Mouse (Mus musculus) G1E (cell line): ENCODE results near the gene Nectin4.

Source experiments
- CTCF ChIP-seq: IDR thresholded peaks from 2 replicates; pipeline ENCODE4 v1.5.1; 2012; ENCODE audit warnings: low read depth, low read length, inconsistent platforms, mixed read lengths
- TAL1 ChIP-seq: conservative IDR thresholded peaks from 2 replicates; pipeline ENCODE4 v1.6.1; 2012; ENCODE audit warnings: low read depth, low read length, inconsistent platforms, mixed read lengths

DNA sequence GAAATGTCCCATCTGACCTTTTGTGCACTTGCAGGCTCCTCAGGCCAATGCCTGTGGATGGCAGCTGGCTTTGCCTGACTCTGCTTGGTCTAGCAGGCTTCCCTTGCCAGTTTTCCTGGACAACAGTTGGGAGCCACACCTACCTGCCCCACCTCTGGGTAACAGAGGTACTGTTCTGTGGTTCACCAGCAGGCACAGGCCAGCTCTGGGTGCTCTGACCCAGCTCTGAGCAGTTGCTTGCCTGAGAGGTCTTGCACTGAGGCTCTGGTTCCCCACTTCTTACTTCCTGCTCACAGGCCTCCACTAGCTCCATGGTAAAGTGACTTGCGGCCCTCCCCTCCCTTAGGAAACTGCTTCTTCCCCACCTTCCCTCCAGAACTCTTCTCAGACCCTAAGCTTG, 47.9 kb upstream of the Nectin4 start:
- TF ChIP-seq CTCF: no peak
- TF ChIP-seq TAL1: no peak
